Mouse (Mus musculus) MEL (cell line): Measurements from ENCODE around the gene Klhdc8a.

Source experiments
- CTCF ChIP-seq, 3 experiments: IDR thresholded peaks in 2 of 3; conservative IDR thresholded peaks in 1 of 3; 2 replicates each; pipeline ENCODE4 v1.5.1; 2011 to 2012; ENCODE audit warnings: low read length in 3 of 3, low read depth in 2 of 3, mild to moderate bottlenecking in 2 of 3, improper control_type of control experiment in 1 of 3, inconsistent platforms in 1 of 3, mixed read lengths in 1 of 3, moderate library complexity in 1 of 3; ENCODE audit not compliant: control insufficient read depth in 1 of 3, insufficient read depth in 1 of 3, poor library complexity in 1 of 3, severe bottlenecking in 1 of 3
- GATA1 ChIP-seq: IDR thresholded peaks from 2 replicates; pipeline ENCODE4 v1.6.1; 2011; ENCODE audit warnings: low read depth, low read length, improper control_type of control experiment

GRCm38 (mm10) chr1:132265936-132266335, 32.5 kb upstream of the Klhdc8a start:
- TF ChIP-seq CTCF (IDR thresholded peaks at IDR 0.05 in 2 of 3, conservative IDR thresholded peaks at IDR 0.05 in 1 of 3; ENCODE audit: control insufficient read depth in 1 of 3, insufficient read depth in 1 of 3, low read depth in 2 of 3, low read length in 3 of 3, poor library complexity in 1 of 3, severe bottlenecking in 1 of 3) (no peak), GATA1 (no peak)
